Mouse (Mus musculus) c-Kit-positive CD71-negative TER-119-negative erythroid progenitor cells, embryonic 14.5 days (primary cell): ENCODE results near the gene AI593442.

Experiments used
- DNase-seq: peaks from one replicate; pipeline ENCODE4 v3.0.0-alpha.2; 2013; ENCODE audit warnings: low read depth

AI593442 gene

GRCm38 (mm10) chr9:52679362-52679947 lies at the start of gene AI593442:
Gene AI593442, minus strand, starts transcription at chr9:52679780.
- DNase-seq: no peak

DNA sequence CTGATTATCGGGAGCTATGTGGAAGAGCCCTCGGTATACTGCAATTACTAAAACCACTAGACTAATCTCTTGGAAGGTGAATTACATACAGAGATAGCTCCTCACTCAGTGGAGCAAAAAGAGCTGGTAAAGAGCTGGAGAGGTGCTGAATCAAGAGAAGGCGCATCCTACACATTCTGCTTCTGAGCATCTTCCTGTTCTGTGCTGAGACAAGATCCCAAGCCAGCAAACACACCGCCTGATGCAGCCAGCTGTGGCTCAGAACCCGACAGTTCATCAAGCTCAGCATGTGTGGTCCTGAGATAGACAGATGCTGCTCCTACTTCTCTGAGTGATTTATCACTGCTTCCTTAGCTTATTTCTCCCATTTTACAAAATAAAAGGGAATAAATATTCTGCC lies 49.2 kb upstream of the AI593442 start:
- no peak for DNase-seq

DNA sequence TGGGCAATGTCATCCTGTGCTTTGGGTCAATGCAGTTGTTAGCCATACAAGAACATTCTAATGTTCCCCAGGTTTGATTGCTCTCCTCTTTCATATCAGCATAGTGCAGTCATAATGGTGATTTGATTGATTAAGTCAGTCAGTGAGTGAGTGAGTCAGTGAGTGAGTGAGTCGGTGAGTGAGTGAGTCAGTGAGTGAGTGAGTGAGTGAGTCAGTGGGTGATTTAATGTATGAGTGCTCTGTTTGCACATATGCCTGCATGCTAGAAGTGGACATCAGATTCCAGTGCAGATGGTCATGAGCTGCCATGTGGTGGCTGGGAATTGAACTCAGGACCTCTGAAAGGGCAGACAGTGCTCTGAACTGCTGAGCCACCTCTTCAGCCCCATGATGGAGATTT lies 43.0 kb upstream of the AI593442 start:
- DNase-seq: no peak

DNA sequence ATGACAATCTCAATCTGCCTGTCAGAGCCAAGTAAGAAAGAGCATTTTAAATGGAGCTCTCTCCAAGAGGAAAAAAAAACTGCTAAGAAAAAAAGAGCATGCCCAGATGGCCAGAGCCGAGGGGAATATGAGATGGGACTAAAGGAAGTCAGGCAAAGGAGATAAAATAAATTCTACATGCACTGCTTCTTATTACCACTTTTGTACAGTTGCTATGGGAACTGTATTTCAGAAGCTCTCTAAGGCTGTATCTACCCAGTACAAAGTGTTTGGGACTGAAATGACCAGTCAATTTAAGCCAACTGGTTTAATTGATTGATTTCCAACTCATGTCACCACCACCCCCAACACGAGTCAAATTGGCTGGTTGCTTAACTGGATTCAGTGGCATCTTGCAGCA lies 40.0 kb upstream of the AI593442 start:
- DNase-seq: no peak

DNA sequence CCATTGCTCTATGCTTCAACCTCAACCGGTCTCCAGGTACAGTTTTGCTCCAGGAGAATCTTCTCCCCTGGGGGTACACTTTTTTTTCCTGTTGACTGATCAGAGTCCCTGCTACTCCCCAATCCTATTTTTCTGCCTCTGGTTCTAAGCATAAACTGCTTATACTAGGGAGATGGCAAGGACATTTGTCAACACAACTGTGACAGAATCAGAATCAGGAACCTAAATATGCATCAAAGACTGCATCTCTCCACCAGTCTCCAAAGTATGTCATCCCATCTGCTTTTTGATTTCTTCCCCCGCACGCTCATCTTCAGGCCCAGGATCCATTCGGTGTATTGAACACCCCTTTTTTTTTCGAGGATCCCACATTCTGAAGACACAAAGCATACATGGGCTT lies 456 bp upstream of the AI593442 start:
- DNase-seq: no peak

DNA sequence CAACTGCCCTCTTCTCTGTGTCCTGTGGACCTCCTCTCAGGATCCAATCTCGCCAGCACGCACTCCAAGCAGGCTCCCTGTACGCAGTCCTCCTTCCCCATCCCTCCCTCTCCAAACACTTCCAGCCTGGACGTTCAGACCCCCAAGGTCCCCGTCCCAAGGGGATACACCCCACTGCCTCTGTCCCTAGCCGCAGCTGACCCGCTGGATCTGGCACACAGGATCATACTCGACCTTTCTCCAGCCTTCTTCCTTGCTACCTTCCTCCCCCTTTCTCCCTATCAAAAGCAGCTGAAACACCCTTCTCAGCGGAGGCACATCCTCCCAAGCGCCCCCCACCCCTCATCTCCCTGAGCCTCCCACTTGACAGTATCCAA lies 753 bp downstream of the AI593442 start:
- DNase-seq: no peak

GRCm38 (mm10) chr9:52678179-52678838 lies 1.3 kb downstream of the AI593442 start:
- DNase-seq: no peak

- DNase-seq: peak; percentile 23
These were observed 3.0 kb downstream of the AI593442 start for GRCm38 (mm10) chr9:52676587-52676986.

- DNase-seq: no peak
These were observed 3.6 kb downstream of the AI593442 start for GRCm38 (mm10) chr9:52675937-52676336.

DNA sequence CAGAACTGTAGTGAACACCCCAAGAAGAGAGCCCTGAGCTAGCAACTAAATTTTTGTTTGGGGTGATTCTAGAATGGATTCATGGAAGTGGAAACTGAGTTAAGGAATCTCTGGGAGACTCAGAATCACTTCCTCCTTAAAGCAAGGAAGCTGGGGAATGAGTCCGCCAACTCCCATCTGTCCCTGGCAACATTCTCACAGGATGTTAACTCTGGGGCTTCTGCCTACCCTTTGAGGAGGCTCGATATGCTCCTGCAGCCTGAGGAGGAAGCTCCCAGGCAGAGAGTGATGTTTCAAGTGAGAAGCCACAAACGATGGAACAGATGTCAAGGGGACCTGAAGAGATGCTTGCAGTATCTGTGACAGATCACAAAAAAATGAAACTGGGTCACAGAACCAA lies 18.2 kb downstream of the AI593442 start:
- no peak for DNase-seq

DNA sequence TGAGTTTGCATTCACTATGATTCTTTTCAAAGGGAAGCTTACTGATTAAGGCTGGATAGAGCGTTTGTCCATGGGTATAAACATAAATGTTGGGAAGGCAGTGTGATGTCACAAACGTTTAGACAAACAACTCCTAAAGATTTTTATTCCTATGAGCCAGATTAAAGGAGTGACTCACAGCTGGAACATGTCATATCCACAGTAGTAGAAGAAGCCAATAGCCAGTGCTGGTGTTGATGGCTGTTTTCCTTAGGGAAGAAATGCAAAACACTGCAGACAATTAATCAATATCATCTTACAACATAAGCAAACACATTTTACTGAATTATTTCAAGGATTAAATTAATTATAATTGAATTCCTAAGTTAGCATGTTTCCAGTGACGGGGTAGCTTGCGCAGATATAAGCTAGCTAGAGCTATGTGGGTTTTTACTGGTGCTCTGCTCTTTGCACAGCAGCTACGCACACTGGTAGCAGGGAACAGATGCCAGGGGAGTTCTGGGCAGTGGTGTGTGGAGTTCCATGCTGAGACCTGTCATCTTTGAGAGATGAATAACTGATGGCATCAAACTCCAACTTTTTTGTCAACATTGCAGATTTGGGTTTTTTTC lies 29.1 kb downstream of the AI593442 start:
- no peak for DNase-seq

GRCm38 (mm10) chr9:52645312-52645711 lies 34.3 kb downstream of the AI593442 start:
- DNase-seq: no peak

- DNase-seq: no peak
These were observed 35.0 kb downstream of the AI593442 start for GRCm38 (mm10) chr9:52644626-52645025.

DNA sequence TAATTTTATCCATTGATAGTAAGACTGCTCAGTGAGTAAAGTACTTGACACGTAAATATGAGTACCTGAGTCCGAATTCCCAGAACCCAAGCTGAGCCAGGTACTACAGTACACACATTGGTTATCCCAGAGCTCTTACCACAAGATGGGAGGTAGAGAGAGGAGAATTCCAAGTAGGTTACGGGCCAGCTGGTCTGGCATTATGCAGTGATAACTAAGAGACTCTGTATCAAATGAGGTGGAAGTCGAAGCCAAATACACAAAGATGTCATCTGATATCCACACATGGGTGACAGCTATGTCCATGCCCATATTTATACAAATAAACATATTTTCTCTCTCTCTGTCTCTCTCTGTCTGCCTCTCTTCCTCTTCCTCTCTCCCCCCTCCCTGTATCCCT lies 35.4 kb downstream of the AI593442 start:
- no peak for DNase-seq

GRCm38 (mm10) chr9:52635991-52636390 lies 43.6 kb downstream of the AI593442 start:
- DNase-seq: no peak

- no peak for DNase-seq
These were observed 55.7 kb downstream of the AI593442 start for GRCm38 (mm10) chr9:52623926-52624325.
